Mouse (Mus musculus): ENCODE data around the gene Txk. TPM values are rescaled to one million over a fixed set of nuclear protein-coding genes. Genes with fewer than 3 reads are reported as not detected.
A peak's percentile ranks its signal among the peaks of the same experiment; 100 is the strongest.

Txk gene
- polyA plus RNA-seq, 1 experiment from 2014 or later = 0.11 TPM

- 53% methylated on average over 8 of the region's 8 CpGs for WGBS
- no peak overlapping the region for H3K4me2 ChIP-seq
- H3K9me3 ChIP-seq = no peaks in the 10 kb centered on the region
- peaks cover 4% of the 10 kb centered on the region; the same call in 1 of the 2 replicates for H3K4me1 ChIP-seq (replicated peaks)
- no peaks in the 10 kb centered on the region for H3K27me3 ChIP-seq
- no peak overlapping the region for H3K4me3 ChIP-seq
- H3K27ac ChIP-seq (replicated peaks) = no peak overlapping the region
- no peak for ATAC-seq (ENCODE audit: low read depth)
- no peak overlapping the region for H3K9ac ChIP-seq
- no peaks in the 10 kb centered on the region for H3K36me3 ChIP-seq
These were observed 81.4 kb downstream of the Txk start for GRCm38 (mm10) chr5:72671017-72671699.

GRCm38 (mm10) chr5:72668351-72668750 lies 84.2 kb downstream of the Txk start:
- no peaks in the 10 kb centered on the region for H3K27me3 ChIP-seq
- no peak for ATAC-seq (ENCODE audit: low read depth)
- no peak overlapping the region for H3K27ac ChIP-seq (replicated peaks)
- no peak overlapping the region for H3K4me3 ChIP-seq
- H3K9ac ChIP-seq = no peak overlapping the region
- WGBS = 86% methylated on average over 9 of the region's 9 CpGs
- H3K9me3 ChIP-seq = no peaks in the 10 kb centered on the region
- no peak overlapping the region for H3K4me2 ChIP-seq
- H3K4me1 ChIP-seq (replicated peaks) = peaks cover 11% of the 10 kb centered on the region
- H3K36me3 ChIP-seq = no peaks in the 10 kb centered on the region

GRCm38 (mm10) chr5:72666428-72666827 lies 86.1 kb downstream of the Txk start:
- WGBS = 54% methylated on average over 7 of the region's 7 CpGs
- no peaks in the 10 kb centered on the region for H3K9me3 ChIP-seq
- no peak overlapping the region for H3K9ac ChIP-seq
- H3K4me2 ChIP-seq = no peak overlapping the region
- peaks cover 11% of the 10 kb centered on the region for H3K4me1 ChIP-seq (replicated peaks)
- peak; percentile 89 for ATAC-seq (ENCODE audit: low read depth)
- H3K27ac ChIP-seq (replicated peaks) = no peak overlapping the region
- no peak overlapping the region for H3K4me3 ChIP-seq
- no peaks in the 10 kb centered on the region for H3K27me3 ChIP-seq
- H3K36me3 ChIP-seq = no peaks in the 10 kb centered on the region

- WGBS = 28% methylated on average over 5 of the region's 5 CpGs
These were observed 87.3 kb downstream of the Txk start for GRCm38 (mm10) chr5:72665281-72665680.

GRCm38 (mm10) chr5:72664854-72665253 lies 87.7 kb downstream of the Txk start:
- Histone ChIP-seq H3K9ac (no peak overlapping the region), H3K36me3 (no peaks in the 10 kb centered on the region), H3K27ac (replicated peaks) (no peak overlapping the region), H3K4me2 (no peak overlapping the region), H3K4me3 (no peak overlapping the region), H3K9me3 (no peaks in the 10 kb centered on the region), H3K27me3 (no peaks in the 10 kb centered on the region), H3K4me1 (replicated peaks) (peaks cover 11% of the 10 kb centered on the region)
- no peak for ATAC-seq (ENCODE audit: low read depth)
- 54% methylated on average over 3 of the region's 3 CpGs for WGBS

More at GRCm38 (mm10) chr5:72665281-72665680, 87.3 kb downstream of the Txk start:
- H3K36me3 ChIP-seq = no peaks in the 10 kb centered on the region
- no peak overlapping the region for H3K27ac ChIP-seq (replicated peaks)
- H3K4me3 ChIP-seq = no peak overlapping the region
- no peaks in the 10 kb centered on the region for H3K9me3 ChIP-seq
- no peak for ATAC-seq (ENCODE audit: low read depth)
- H3K4me1 ChIP-seq (replicated peaks) = peaks cover 11% of the 10 kb centered on the region
- no peak overlapping the region for H3K4me2 ChIP-seq
- no peaks in the 10 kb centered on the region for H3K27me3 ChIP-seq
- no peak overlapping the region for H3K9ac ChIP-seq

GRCm38 (mm10) chr5:72664126-72664525 lies 88.5 kb downstream of the Txk start:
- Histone ChIP-seq H3K4me1 (replicated peaks) (peaks cover 11% of the 10 kb centered on the region), H3K9me3 (no peaks in the 10 kb centered on the region), H3K4me3 (no peak overlapping the region), H3K27ac (replicated peaks) (no peak overlapping the region), H3K36me3 (no peaks in the 10 kb centered on the region), H3K9ac (no peak overlapping the region), H3K27me3 (no peaks in the 10 kb centered on the region), H3K4me2 (no peak overlapping the region)
- 74% methylated on average over 5 of the region's 5 CpGs for WGBS
- ATAC-seq (ENCODE audit: low read depth) = no peak

- Histone ChIP-seq H3K27me3 (no peaks in the 10 kb centered on the region), H3K9ac (no peak overlapping the region), H3K9me3 (no peaks in the 10 kb centered on the region), H3K4me2 (no peak overlapping the region), H3K36me3 (no peaks in the 10 kb centered on the region), H3K4me1 (replicated peaks) (peaks cover 8% of the 10 kb centered on the region), H3K27ac (replicated peaks) (no peak overlapping the region), H3K4me3 (no peak overlapping the region)
- 87% methylated on average over 6 of the region's 6 CpGs for WGBS
- no peak for ATAC-seq (ENCODE audit: low read depth)
These were observed 91.4 kb downstream of the Txk start for GRCm38 (mm10) chr5:72661051-72661781.

GRCm38 (mm10) chr5:72658375-72658774 lies 94.2 kb downstream of the Txk start:
- H3K9ac ChIP-seq = no peak overlapping the region
- H3K9me3 ChIP-seq = no peaks in the 10 kb centered on the region
- no peak overlapping the region for H3K4me2 ChIP-seq
- H3K36me3 ChIP-seq = no peaks in the 10 kb centered on the region
- H3K4me1 ChIP-seq (replicated peaks) = no peaks in the 10 kb centered on the region
- 92% methylated on average over 13 of the region's 13 CpGs for WGBS
- ATAC-seq (ENCODE audit: low read depth) = no peak
- H3K4me3 ChIP-seq = no peak overlapping the region
- H3K27ac ChIP-seq (replicated peaks) = no peak overlapping the region
- no peaks in the 10 kb centered on the region for H3K27me3 ChIP-seq

GRCm38 (mm10) chr5:72656270-72656791 lies 96.2 kb downstream of the Txk start:
- WGBS = 21% methylated on average over 7 of the region's 7 CpGs
- no peak overlapping the region for H3K27ac ChIP-seq (replicated peaks)
- no peak for ATAC-seq (ENCODE audit: low read depth)
- H3K4me3 ChIP-seq = no peak overlapping the region
- H3K4me2 ChIP-seq = no peak overlapping the region
- no peaks in the 10 kb centered on the region for H3K4me1 ChIP-seq (replicated peaks)
- H3K9me3 ChIP-seq = no peaks in the 10 kb centered on the region
- H3K27me3 ChIP-seq = 0 out of 2 replicates have a peak, but pooled peaks cover under 1% of the 10 kb centered on the region
- no peak overlapping the region for H3K9ac ChIP-seq
- H3K36me3 ChIP-seq = no peaks in the 10 kb centered on the region

GRCm38 (mm10) chr5:72653068-72653674 lies 99.4 kb downstream of the Txk start:
- no peak; the same call in 1 of the 2 replicates for ATAC-seq (ENCODE audit: low read depth)
- Histone ChIP-seq H3K27ac (replicated peaks) (no peak overlapping the region), H3K27me3 (peaks cover 21% of the 10 kb centered on the region), H3K4me1 (replicated peaks) (peaks cover 2% of the 10 kb centered on the region), H3K9ac (no peak overlapping the region), H3K9me3 (no peaks in the 10 kb centered on the region), H3K4me3 (no peak overlapping the region), H3K4me2 (no peak overlapping the region), H3K36me3 (no peaks in the 10 kb centered on the region)
- 61% methylated on average over 10 of the region's 10 CpGs for WGBS

- Histone ChIP-seq H3K4me2 (no peak overlapping the region), H3K27me3 (peaks cover 53% of the 10 kb centered on the region), H3K9me3 (no peaks in the 10 kb centered on the region), H3K9ac (no peak overlapping the region), H3K36me3 (no peaks in the 10 kb centered on the region), H3K27ac (replicated peaks) (no peak overlapping the region), H3K4me3 (no peak overlapping the region), H3K4me1 (replicated peaks) (peaks cover 16% of the 10 kb centered on the region)
- ATAC-seq (ENCODE audit: low read depth) = no peak
- 77% methylated on average over 9 of the region's 9 CpGs for WGBS
These were observed 103.4 kb downstream of the Txk start for GRCm38 (mm10) chr5:72648987-72649735.
